Mouse (Mus musculus): ENCODE measurements at regions not wholly inside any gene's neighbourhood (a gene's known extent, or its start where the extent isn't known, plus 50 kb on each side); places are given as distances from the start of the nearest gene placed in this dataset.

DNA sequence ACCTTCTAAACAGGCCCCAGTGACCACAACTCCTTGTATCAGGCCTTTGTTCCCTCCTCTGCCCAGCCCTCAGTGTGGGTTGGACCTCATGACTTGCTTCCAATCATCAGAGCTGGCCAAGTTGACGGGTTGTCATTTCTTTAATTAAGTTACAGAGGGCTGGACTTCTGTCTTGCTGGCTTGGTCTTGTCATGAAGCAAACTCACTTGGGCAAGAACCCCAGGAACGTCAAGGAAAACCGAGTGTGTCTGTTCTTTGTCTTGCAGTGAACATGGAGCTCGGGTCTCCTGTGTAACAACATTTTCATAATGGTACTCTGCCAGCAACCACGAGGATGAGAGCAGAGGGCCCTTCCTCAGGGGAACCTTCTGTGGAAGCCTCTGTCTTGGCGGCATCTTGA is 107.3 kb upstream of the Lrig1 start:
- no peak for TF ChIP-seq POLR2A (IDR thresholded peaks at IDR 0.05; ENCODE audit: borderline replicate concordance, extremely low read depth, low read depth, low read length)
- no peak for TF ChIP-seq CTCF (IDR thresholded peaks at IDR 0.05; ENCODE audit: insufficient read depth, low read length)

All from lung, adult 2 months (tissue).